Mouse (Mus musculus) cerebellum, adult 2 months (tissue): ENCODE measurements around the gene Cped1.

Experiments used
- CTCF ChIP-seq: fragments of 200-500 bp; IDR thresholded peaks from 2 replicates; pipeline ENCODE4 v1.5.1; 2011; ENCODE audit warnings: low read depth, mild to moderate bottlenecking, control low read depth, low read length, moderate library complexity, borderline replicate concordance; ENCODE audit not compliant: insufficient read depth
- POLR2A ChIP-seq: fragments of 200-500 bp; IDR thresholded peaks from 2 replicates; pipeline ENCODE4 v1.6.1; 2011; ENCODE audit warnings: low read length, control low read depth, borderline replicate concordance; ENCODE audit not compliant: insufficient read depth

DNA sequence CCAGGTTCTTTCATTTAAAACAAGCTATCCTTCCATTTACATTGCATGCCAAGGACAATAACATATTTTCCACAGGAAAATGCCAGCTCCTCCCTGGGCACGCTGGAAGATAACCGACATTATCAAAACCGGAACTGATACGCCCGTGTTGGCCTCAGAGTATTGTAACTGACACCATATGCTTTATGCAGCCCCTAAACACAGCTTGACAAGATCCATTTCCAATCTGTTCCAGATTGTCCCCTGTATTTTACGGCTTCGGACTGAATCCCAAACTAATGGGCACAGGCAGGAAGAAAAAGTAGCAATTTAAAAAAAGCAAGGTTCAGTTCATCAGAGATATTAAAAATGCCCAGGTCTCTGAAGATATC is 220.0 kb downstream of the Cped1 start:
- TF ChIP-seq POLR2A, result no peak
- TF ChIP-seq CTCF, result no peak
